Mouse (Mus musculus) forebrain, postnatal 0 days (tissue): ENCODE results near the gene Ndufa11. TPM values are rescaled to one million over a fixed set of nuclear protein-coding genes. Genes with fewer than 3 reads are reported as not detected.

Source experiments
- ATAC-seq: fragments of 200-750 bp; cut with Nextera tagmentation; 2 replicates; pipeline ENCODE4 v1.8.0; 2017; ENCODE audit warnings: mild to moderate bottlenecking, moderate library complexity
- DNase-seq: peaks from one replicate; pipeline ENCODE4 v3.0.0-alpha.2; 2015
- H3K27ac ChIP-seq: fragments of 300-500 bp; sonication (generic); 2 replicates; pipeline ENCODE4 v1.5.1; 2014; ENCODE audit warnings: low read depth, mild to moderate bottlenecking, antibody characterized with exemption, low read length, moderate library complexity, mixed read lengths
- H3K27me3 ChIP-seq: fragments of 300-500 bp; sonication (generic); 2 replicates; pipeline ENCODE4 v1.6.1; 2014; ENCODE audit warnings: mild to moderate bottlenecking, low read length, mixed read lengths; ENCODE audit not compliant: insufficient read depth
- H3K36me3 ChIP-seq: fragments of 300-500 bp; sonication (generic); 2 replicates; pipeline ENCODE4 v1.6.1; 2014; ENCODE audit warnings: mild to moderate bottlenecking, moderate library complexity; ENCODE audit not compliant: insufficient read depth
- H3K4me1 ChIP-seq: fragments of 300-500 bp; sonication (generic); 2 replicates; pipeline ENCODE4 v1.6.1; 2014; ENCODE audit warnings: antibody characterized with exemption; ENCODE audit not compliant: insufficient read depth
- H3K4me2 ChIP-seq: fragments of 300-500 bp; sonication (generic); 2 replicates; pipeline ENCODE4 v1.6.1; 2014; ENCODE audit warnings: low read depth, mild to moderate bottlenecking, moderate library complexity
- H3K4me3 ChIP-seq: fragments of 300-500 bp; sonication (generic); 2 replicates; pipeline ENCODE4 v1.5.1; 2014; ENCODE audit warnings: low read depth, low read length, mixed read lengths
- H3K9ac ChIP-seq: fragments of 300-500 bp; sonication (generic); 2 replicates; pipeline ENCODE4 v1.6.1; 2014; ENCODE audit warnings: mild to moderate bottlenecking
- H3K9me3 ChIP-seq: fragments of 300-500 bp; sonication (generic); 2 replicates; pipeline ENCODE4 v1.6.1; 2016; ENCODE audit warnings: low read length
- CTCF ChIP-seq: sonication (generic); IDR thresholded peaks from 2 replicates; pipeline ENCODE4 v1.5.1; 2016; ENCODE audit warnings: antibody characterized with exemption, control low read depth, low read depth
- WGBS: fragments of 180-500 bp; shearing (Covaris S2); extraction: QIAGEN DNeasy Blood & Tissue Kit; methylation state at CpG from one replicate; pipeline ENCODE4 v1.1.7; 2014; 5-methylcytosine and 5-hydroxymethylcytosine counted together
- polyA plus RNA-seq: library from polyadenylated mRNA; unstranded; fragments of >200 nt; fragmentation: Nextera tagmentation; extraction: Ambion mirVana; gene quantifications from 2 replicates; pipeline ENCODE4 v1.2.1, GENCODE M21; 2015
- total RNA-seq: library from RNA; depleted of rRNA; stranded (reverse); fragments of >200 nt; gene quantifications from 2 replicates; pipeline ENCODE4 v1.2.3, GENCODE M21; 2014

Ndufa11 gene
- total and polyA plus RNA-seq, 2 experiments from 2014 or later: 191 to 576 TPM

GRCm38 (mm10) chr17:56728117-56728516 lies 10.6 kb downstream of the Ndufa11 start:
- ATAC-seq: no peak
- DNase-seq: no peak
- no peaks in the 10 kb centered on the region for H3K4me1 ChIP-seq
- H3K9me3 ChIP-seq: no peaks in the 10 kb centered on the region
- TF ChIP-seq CTCF: no peak
- H3K27me3 ChIP-seq: no peaks in the 10 kb centered on the region
- H3K27ac ChIP-seq: no peak overlapping the region
- H3K36me3 ChIP-seq: peaks cover 5% of the 10 kb centered on the region; the same call in 1 of the 2 replicates
- no peak overlapping the region for H3K4me2 ChIP-seq
- H3K4me3 ChIP-seq: no peak overlapping the region
- no peak overlapping the region for H3K9ac ChIP-seq
- 27% methylated on average over 12 of the region's 12 CpGs for WGBS

GRCm38 (mm10) chr17:56729151-56729550 lies 11.6 kb downstream of the Ndufa11 start:
- DNase-seq: peak; percentile 26

GRCm38 (mm10) chr17:56729656-56730055 lies 12.1 kb downstream of the Ndufa11 start:
- Histone ChIP-seq H3K27me3 (no peaks in the 10 kb centered on the region), H3K36me3 (no peaks in the 10 kb centered on the region), H3K9me3 (no peaks in the 10 kb centered on the region), H3K4me1 (no peaks in the 10 kb centered on the region), H3K27ac (no peak overlapping the region), H3K4me2 (no peak overlapping the region), H3K9ac (no peak overlapping the region), H3K4me3 (no peak overlapping the region)
- WGBS: 12% methylated on average over 2 of the region's 2 CpGs
- DNase-seq (no peak), ATAC-seq (no peak)
- no peak for TF ChIP-seq CTCF

More at GRCm38 (mm10) chr17:56729151-56729550, 11.6 kb downstream of the Ndufa11 start:
- Histone ChIP-seq H3K27ac (no peak overlapping the region), H3K4me1 (no peaks in the 10 kb centered on the region), H3K4me3 (no peak overlapping the region), H3K9me3 (no peaks in the 10 kb centered on the region), H3K4me2 (no peak overlapping the region), H3K27me3 (no peaks in the 10 kb centered on the region), H3K9ac (no peak overlapping the region), H3K36me3 (no peaks in the 10 kb centered on the region)
- ATAC-seq: no peak
- no peak for TF ChIP-seq CTCF
- 26% methylated on average over 6 of the region's 6 CpGs for WGBS

- H3K4me2 ChIP-seq: no peak overlapping the region
- H3K9me3 ChIP-seq: no peaks in the 10 kb centered on the region
- 49% methylated on average over 8 of the region's 8 CpGs for WGBS
- peak; percentile 40; the same call in 1 of the 2 replicates for TF ChIP-seq CTCF
- no peaks in the 10 kb centered on the region for H3K4me1 ChIP-seq
- H3K36me3 ChIP-seq: no peaks in the 10 kb centered on the region
- no peaks in the 10 kb centered on the region for H3K27me3 ChIP-seq
- H3K27ac ChIP-seq: no peak overlapping the region
- no peak overlapping the region for H3K4me3 ChIP-seq
- no peak overlapping the region for H3K9ac ChIP-seq
- DNase-seq: no peak
- ATAC-seq: no peak
Measured at GRCm38 (mm10) chr17:56736534-56736933, 19.0 kb downstream of the Ndufa11 start.

- H3K4me3 ChIP-seq: no peak overlapping the region
- DNase-seq (no peak), ATAC-seq (no peak)
- H3K27ac ChIP-seq: no peak overlapping the region
- no peak for TF ChIP-seq CTCF
- H3K4me2 ChIP-seq: no peak overlapping the region
- no peaks in the 10 kb centered on the region for H3K36me3 ChIP-seq
- WGBS: 83% methylated on average over 10 of the region's 10 CpGs
- H3K9me3 ChIP-seq: no peaks in the 10 kb centered on the region
- H3K9ac ChIP-seq: no peak overlapping the region
- no peaks in the 10 kb centered on the region for H3K4me1 ChIP-seq
- no peaks in the 10 kb centered on the region for H3K27me3 ChIP-seq
Measured at GRCm38 (mm10) chr17:56738221-56738620, 20.7 kb downstream of the Ndufa11 start.

- Histone ChIP-seq H3K9ac (no peak overlapping the region), H3K36me3 (no peaks in the 10 kb centered on the region), H3K27me3 (no peaks in the 10 kb centered on the region), H3K4me3 (no peak overlapping the region), H3K9me3 (no peaks in the 10 kb centered on the region), H3K4me2 (no peak overlapping the region), H3K27ac (no peak overlapping the region), H3K4me1 (no peaks in the 10 kb centered on the region)
- no peak for DNase-seq
- no peak for TF ChIP-seq CTCF
- no peak for ATAC-seq
- WGBS: 85% methylated on average over 17 of the region's 17 CpGs
Measured at GRCm38 (mm10) chr17:56740118-56740787, 22.7 kb downstream of the Ndufa11 start.

- no peak overlapping the region for H3K4me3 ChIP-seq
- 79% methylated on average over 17 of the region's 17 CpGs for WGBS
Measured at GRCm38 (mm10) chr17:56740788-56741160, 23.2 kb downstream of the Ndufa11 start.

More at GRCm38 (mm10) chr17:56740788-56741160, 23.2 kb downstream of the Ndufa11 start:
- DNase-seq: no peak
- Histone ChIP-seq H3K4me1 (no peaks in the 10 kb centered on the region), H3K9ac (no peak overlapping the region), H3K27ac (no peak overlapping the region), H3K36me3 (no peaks in the 10 kb centered on the region), H3K4me2 (no peak overlapping the region), H3K27me3 (no peaks in the 10 kb centered on the region), H3K9me3 (no peaks in the 10 kb centered on the region)
- no peak for TF ChIP-seq CTCF
- ATAC-seq: no peak
